Mouse (Mus musculus): ENCODE measurements around the gene Edem3.
"Not testable (repeated sequence)": the region's sequence is repeated elsewhere in the genome, so short reads cannot be mapped to it uniquely, and the experiment has no call there.

Edem3 gene

DNA sequence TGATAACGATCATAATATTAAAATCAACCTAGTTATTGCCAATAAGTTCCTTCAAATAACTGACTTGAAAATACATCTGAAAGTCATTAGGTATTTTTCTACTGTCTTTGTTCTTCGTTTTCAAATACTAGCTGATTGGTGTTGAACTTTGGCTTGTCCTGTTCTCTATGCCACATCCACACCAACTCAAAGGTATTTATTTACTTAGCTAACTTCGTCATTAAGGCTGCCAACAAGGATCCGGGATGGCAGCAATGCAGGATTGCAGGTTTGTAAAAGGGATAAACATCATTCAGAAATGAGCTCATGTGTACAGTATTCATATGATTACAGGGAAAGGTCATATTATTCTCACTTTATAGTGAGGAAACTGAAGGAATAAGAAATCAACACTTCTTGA lies 2.2 kb upstream of the Edem3 start:
- no peak for DNase-seq

DNA sequence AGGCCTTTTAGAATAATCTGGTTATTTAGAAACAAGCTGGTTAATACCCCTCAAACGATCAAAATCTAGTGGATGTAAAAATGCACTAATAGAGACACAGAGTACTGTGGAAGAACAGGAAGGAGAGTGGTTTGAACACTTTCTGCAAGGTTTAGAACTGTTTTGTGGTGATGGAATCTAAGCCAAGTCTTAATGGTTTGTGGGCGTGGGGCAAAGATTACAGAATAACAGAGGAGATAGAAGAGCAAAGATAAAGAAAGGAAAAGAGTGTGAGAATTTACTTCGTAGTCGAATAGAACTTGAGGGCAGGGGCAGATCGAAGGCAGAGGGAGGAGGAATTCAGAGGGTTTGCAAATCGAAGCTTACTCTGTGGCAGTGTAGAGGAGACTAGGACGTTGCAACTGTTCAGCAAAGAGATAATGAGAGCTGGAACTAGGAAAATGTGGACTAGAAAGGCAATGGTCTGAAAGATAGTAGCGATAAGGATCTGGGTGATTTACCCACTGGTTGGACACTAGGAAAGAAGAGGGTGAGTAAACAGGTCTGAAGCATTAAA lies 1.7 kb upstream of the Edem3 start:
- DNase-seq, result no peak

DNA sequence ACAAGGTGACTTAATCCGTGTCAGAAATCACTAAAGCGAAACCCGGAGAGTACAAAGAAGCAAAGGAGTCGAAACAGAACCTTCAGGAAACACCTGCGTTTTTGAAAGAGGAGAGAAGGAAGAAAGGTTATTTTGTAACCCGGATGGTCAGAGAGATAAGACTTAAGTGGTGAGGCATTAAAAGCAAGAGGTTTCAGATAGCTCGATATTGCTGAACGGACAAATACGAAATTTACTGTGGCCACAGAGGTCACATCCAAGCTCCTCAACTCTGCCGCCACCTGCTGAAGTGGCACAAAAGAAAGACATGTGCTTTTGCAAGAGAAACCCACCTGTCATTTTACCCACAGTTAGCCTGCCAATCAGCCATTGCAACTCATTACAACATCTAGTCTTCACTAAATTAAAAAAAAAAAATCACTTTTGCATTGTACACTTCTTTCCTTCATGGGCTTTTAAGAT lies 1.1 kb upstream of the Edem3 start:
- no peak for DNase-seq

DNA sequence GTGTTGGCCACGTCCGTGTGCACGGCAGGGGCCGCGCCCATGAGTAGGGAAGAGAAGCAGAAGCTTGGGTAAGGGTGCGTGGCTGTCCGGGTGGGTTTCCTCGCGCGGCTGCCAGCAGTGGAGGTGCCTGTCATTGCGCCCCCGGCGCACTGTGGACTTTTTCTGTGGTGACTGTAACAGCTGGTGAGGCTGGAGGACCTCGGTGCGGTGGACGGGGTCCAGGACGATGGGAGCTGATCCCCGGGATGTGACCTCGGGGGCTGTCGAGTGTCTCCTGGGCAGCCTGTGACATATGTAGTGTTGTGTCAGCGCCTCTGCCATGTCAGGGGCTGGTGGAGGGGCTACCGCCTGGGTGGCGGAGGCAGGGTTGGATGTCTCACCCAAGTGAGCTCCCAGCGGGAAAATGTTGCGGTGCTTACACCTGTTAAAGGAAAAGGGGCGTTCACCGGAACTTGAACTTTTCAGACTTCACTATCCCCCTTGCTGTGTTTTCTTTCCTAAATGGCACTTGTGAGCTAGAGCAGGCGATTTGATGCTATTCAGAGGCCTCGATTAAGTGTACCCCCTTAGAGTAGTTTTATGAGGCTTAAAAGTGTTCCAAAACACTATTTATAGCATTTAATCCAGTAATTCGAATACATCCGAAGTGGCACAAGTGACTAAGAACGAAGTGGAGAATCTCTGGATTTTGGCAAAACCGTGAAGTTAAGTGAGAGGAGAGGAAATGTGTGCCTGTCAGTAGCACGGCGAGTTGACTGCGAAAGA lies 671 bp downstream of the Edem3 start:
- peak; percentile 12 for DNase-seq

DNA sequence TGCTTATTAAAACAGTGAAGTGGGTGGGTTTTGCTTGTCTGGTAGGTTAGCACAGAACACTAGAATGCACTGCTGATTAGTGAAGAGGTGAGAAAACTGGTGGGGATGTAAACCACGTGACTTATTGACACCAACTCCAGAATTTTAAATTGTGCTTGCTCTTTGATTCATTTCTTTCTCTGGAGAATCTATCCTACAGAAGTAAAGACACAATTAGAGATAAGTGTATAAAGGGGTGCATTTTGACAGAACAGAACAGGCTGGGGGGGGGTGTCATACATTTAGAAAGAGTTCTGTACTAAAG lies 1.2 kb downstream of the Edem3 start:
- DNase-seq, result no peak

DNA sequence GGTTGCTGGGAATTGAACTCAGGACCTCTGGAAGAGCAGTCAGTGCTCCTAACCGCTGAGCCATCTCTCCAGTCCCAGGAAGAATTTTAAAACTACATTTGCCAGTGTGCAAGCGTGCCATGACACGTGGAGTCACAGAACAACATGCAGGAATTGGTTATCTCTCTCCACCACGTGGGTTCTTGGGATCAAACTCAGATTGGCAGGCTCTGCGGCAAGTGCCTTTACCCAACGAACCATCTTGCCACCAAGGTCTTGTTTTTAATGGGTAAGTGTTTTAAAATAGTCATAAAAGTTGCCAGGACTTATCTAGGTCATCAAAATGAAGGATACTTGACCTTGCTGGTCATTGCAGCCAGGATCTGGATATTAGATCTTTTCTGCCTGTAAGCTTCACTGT lies 3.1 kb downstream of the Edem3 start:
- DNase-seq, result no peak

DNA sequence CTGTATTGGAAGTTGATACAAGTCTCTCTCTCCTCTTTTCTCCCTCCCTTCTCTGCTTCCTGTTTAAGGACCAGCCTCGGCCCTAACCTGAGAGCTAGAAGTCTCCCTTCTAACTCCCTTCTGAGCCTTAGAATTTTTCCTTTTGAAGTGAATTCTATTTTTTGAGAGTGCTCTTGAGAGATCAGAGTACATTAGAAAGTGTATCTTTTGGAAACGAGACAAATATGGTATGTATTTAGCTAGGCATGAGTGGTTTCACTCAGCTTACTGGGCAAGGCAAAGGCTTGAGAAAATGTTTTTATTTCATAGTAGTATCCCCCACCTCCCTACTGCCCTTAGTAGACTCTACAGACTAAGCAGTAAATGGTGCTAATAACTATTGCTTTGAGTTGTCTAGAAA lies 3.8 kb downstream of the Edem3 start:
- DNase-seq, result no peak

DNA sequence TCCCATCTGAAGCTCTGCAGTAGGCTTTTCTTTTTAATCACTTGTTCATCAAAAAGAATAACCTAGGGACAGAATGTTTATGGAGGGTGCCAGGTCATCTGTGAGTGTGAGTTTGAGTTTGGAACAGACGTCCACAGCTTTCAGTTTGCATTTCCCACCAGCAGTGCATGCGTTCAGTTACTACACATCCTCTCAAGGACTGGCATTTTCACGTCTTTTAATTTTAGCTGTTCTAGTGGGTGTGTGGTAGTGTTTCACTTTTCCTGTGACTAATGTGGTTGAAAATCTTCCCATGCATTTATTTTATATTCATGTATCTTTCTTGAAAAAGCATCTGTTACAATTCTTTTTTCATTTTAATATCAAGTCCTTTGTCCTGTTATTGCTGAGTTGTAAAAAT lies 9.1 kb downstream of the Edem3 start:
- no peak for DNase-seq

DNA sequence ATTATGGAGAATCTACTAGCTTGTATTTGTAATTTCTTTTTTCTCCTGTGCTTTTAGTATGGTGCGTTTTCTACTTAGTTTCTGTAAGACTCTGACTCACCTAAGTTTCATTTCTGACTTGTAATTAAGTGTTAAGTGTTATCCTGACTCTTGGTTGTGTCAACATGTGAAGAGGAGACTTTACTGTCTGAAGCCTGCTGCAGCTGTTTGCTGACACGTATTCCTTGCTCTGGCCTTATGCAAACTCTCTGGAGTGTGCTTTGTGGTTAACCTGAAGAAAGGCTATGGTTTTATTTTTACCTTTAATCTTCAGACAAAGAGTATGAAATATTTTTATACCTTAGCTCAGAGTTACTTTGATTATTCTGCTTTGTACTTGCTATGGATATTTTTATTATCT lies 11.0 kb downstream of the Edem3 start:
- no peak for DNase-seq

DNA sequence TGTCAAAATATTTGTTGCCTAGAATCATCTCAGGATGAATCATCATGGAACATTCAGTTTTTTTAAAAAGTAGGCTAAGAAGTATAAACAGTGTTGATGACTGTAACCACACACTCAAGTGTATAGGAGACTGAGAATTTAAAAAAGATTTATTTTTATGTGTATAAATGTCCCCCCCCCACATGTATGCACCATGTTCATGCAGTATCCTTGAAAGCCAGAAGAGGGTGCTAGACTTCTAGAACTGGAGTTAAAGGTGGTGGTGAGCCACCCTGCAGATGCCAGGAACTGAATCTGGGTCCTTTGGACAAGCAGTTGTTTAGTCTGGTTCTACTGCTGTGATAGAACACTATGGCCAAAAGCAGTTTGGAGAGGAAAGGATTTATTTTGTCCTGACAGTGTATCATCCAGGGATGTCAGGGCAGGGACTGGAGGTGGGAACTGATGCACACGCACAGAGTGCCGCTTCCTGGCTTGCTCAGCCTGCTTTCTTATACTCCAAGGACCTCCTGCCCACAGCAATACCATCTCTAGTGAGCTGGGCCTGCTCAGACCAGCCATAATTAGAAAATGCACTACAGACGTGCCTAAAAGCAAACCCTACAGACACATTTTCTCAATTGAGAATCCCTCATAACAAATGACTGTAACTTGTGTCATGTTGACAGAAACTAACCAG lies 11.9 kb downstream of the Edem3 start:
- peak; percentile 24 for DNase-seq

DNA sequence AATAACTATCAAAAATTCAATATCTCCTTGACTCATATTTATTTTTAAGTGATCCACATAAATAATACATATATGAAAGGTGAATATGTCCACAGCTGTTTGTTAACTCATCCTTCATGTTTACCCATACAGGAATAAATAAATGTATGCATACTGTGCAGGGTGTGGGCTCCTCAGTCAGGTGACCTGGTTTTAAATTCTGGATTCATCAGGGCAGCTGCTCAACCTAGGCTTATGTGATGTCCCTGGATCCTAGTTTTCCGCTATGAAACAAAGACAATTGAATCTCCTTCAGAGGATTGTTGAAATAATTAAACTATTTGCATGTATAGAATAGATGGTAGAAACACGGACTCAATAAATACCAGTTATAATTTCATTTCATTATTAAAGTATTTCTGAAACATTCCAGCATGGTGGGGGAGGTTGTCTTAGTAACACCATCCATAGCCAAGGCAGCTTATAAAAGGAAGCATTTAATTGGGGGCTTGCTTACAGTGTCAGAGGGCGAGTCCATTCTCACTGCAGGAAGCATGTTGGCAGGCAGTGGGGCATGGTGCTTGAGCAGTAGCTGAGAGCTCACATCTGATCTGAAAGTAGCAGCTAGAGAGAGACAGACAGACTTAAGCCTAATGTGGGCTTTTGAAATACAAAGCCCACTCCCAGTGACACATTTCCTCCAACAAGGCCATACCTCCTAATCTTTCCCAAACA lies 14.2 kb downstream of the Edem3 start:
- no peak for DNase-seq

DNA sequence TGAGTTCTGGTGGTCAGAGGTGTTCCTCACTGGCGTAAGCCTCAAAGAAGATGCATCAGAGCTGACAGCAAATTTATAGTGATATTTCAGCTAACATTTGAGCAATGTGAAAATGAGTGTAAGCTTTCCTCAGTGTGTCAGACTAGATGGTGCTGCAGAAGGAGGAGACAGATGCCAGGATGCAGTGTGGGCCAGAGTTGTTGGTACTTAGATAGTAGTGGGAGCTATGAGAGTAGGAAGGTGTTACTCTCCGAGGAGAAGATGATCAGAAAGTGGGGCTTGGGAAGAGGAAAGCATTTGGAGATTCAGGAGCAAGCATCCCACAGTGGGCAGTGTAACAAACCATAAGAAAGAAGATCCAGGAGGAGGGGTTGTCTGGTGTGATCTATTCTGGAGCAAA lies 22.4 kb downstream of the Edem3 start:
- DNase-seq, result no peak

DNA sequence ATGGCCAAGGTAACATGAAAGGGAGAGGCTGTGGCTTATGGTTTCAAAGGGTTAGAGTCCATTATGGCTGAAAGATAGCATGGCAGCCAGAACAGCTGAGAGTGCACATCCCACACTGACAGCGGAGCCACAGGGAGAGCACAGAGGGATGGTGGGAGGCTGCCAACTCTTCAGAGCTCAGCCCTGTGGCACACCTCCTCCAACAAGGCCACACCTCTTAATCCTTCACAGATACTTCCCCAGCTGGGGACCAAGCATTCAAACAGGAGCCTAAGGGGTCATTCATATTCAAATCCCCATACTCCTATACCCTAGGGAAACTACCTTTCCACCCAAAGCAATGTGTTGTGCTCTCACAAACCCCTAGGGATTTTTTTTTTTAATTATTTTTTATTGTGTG lies 23.4 kb downstream of the Edem3 start:
- DNase-seq, result no peak

DNA sequence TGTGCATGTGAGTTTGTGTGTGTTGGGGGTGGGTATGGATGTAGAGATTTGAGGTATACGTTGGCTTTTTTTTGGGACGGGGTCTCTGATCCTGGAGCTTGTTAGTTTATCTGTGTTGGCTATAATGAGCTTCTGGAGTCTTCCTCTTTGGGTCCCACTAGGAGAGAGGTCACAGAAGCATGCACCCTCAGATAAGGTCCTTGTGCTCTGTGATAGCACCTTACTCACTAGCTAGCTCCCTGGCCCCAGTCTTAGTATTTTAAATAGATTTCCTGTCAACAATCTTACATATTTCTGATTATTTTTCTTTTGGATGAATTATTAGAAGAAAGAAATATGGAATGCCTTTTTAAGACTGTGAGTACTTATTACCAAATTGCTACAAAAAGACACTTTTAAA lies 24.1 kb downstream of the Edem3 start:
- DNase-seq, result no peak

DNA sequence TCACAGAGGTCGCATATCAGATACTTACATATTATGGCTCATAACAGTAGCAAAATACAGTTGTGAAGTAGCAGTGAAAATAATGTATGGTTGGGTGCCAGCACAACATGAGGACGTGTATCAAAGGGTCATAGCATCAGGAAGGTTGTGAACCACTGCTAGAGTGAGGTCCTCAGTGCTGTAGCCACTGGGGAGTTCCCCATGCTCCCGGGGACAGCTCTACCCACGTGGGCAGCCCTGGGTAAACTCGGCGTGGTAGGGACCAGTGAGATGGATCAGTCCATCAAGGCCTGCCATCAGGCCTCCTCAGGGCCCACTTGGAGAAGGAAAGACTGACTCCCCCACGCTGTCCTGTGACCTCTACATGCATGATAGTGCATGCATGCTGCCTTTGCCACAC lies 26.3 kb downstream of the Edem3 start:
- no peak for DNase-seq

DNA sequence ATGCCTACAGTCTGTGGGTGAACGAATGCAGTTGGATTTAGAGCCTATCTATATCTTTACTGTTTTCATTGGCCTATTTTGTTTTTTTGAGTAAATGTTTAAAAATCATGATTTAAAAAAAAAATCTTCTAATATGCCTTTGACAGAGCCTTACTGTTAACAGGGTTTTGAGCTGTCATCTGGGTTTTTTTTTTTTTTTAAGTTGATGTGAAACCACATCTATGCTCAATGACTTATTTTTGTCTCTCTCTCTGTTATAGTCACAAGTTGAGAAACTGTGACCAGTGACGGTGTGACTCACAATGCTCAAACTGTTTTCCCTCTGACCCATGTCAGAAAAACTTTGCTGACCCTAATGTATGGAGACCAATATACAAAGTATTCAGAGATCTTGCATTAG lies 28.2 kb downstream of the Edem3 start:
- no peak for DNase-seq

DNA sequence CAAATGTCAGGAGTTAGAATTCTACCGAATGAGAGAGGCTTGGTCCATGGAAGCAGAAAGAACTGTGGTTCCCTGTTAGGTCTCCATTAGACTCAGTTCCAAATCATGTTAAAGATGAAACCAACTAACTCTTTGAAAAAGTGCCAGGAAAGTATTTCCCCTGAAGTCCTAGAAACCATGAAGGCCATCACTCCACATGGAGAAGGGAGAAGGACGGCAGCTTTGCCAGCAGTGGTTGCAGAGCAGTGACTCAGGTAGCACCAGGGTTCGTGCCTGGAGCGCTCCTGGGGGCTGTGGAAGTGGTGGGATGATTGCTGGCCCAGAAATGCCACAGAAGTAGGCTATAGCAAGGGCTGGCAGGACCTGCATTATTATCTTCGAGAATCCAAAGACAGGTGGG lies 31.2 kb downstream of the Edem3 start:
- DNase-seq, result no peak

DNA sequence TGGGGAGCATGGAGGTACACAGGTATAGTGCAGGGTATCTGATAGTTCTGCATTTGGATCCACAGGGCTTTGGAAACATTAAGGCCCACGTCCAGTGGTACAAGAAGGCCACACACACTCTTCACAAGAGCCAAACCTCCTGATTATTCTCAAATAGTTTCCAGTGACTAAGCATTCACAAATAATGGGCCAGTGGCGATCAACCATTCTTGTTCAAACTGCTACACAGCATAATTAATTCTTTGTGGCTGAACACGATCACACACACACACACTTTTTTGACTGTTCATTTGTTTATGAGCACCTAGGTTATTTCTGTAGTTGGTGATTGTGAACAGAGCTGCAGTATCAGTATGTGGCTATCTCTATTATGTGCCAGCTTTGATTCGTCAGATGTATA lies 34.0 kb downstream of the Edem3 start:
- no peak for DNase-seq

DNA sequence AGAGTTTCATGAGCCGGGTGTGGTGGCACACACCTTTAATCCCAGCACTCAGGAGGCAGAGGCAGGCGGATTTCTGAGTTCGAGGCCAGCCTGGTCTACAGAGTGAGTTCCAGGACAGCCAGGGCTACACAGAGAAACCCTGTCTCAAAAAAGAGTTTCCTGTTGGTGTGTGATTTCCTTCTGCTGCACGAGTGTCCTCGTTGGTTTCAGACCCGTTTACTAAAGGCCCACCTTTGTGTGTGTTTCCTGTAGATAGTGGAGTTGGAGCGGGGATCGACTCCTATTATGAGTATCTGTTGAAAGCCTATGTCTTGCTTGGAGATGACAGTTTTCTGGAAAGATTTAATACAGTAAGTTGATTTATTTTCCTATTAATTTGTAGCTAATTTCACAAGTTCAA lies 36.9 kb downstream of the Edem3 start:
- DNase-seq, result not testable (repeated sequence)

DNA sequence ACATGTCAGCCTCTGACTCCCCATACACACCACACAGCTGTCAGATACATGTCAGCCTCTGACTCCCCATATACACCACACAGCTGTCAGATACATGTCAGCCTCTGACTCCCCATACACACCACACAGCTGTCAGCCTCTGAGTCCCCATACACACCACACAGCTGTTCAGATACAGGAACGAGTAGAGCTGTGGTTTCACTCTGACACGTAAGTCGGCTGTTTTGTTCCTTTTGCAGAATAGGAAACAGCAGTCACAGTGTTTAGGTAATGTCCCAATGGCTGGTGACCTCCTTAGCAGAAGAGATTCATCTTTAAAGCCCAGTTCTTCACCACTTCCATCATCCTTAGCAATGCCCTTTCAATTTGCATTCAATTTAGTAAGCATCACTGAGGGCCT lies 47.6 kb downstream of the Edem3 start:
- not testable (repeated sequence) for DNase-seq

DNA sequence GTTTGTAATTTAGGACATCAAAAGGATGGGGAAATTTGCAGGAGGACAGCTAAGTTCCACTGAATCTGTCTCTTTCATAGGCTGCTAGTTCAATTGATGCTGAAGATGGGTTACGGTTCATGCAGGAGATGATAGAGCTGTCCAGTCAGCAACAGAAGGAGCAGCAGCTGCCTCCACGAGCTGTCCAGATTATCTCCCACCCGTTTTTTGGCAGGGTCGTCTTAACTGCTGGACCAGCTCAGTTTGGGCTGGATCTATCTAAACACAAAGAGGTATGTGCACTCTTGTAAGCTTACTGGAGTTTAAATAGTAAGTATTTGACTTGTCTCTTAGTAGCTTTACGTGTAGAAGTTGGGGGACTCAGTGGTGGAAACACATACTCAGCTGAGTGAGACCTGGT lies 52.1 kb downstream of the Edem3 start:
- DNase-seq, result no peak

DNA sequence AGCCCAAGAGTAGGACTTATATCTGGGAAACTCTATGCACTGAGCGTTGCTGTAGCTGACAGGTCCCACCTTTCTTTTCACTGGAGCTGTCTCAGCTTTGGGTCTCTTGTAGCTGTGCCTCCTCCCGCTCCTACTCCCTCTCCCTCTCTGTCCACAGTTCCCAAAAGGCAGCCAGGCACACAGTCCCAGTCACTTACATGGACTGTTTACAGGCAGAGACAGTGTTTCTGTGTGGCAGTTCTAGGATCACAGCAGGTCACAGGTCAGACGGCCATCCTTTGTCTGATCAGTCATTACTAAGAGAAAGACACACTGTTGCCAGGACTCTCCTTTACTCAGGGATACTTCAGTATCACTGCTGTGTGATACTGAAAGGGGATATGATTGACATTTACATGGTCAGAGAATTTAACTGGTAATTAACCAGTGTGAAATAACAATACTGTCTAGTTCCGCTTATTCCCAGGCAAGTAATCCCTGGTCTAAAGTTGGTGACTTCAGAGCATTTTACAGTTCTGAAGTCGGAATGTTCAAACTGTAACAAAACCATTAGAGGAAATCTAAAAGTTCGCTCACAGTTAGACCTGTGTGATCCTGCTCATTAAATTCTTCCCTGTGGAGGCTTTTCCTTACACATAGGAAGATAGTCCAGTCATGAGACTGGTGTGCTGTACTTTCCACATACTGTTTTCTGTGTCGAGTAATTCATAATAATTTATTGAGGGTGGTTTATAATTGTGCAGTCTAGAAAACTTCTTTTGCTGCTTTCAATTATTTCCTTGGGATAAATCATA lies 55.7 kb downstream of the Edem3 start:
- no peak for DNase-seq

DNA sequence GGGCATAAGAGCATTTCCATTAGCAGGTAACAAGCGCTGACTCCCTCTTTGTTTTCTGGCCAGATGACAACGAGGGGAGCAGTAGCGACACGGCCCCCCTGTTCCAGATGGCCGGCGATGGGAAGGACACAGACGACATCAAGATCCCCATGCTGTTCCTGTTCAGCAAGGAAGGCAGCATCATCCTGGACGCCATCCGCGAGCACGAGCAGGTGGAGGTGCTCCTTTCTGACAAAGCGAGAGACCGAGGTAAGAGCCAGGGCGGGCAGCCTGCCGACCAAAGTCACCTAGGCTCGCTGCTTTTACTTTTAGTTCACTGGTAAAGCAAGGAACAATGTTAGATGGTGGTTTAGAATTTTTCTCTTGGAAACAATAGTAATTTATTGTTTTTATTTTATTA lies 56.3 kb downstream of the Edem3 start:
- DNase-seq, result no peak
